Mouse (Mus musculus): ENCODE measurements around the gene Gm6902.
"Not testable (repeated sequence)": the region's sequence is repeated elsewhere in the genome, so short reads cannot be mapped to it uniquely, and the experiment has no call there.

GRCm38 (mm10) chr7:23278800-23279199 is at the start of gene Gm6902:
- TF ChIP-seq EP300 (optimal IDR thresholded peaks at IDR 0.05); CTCF (IDR thresholded peaks at IDR 0.05; ENCODE audit: low read depth): not testable (repeated sequence)

All from stomach, postnatal 0 days (tissue).